Mouse (Mus musculus) bone marrow macrophage, adult 2 months (primary cell): ENCODE results near the gene Txnip.

ENCODE experiments used
- CTCF ChIP-seq: IDR thresholded peaks from 2 replicates; pipeline ENCODE4 v1.5.1; 2012; ENCODE audit warnings: low read depth, mild to moderate bottlenecking, low read length, moderate library complexity
- POLR2A ChIP-seq: IDR thresholded peaks from 2 replicates; pipeline ENCODE4 v1.6.1; 2012; ENCODE audit warnings: mild to moderate bottlenecking, low read depth, low read length, borderline replicate concordance

DNA sequence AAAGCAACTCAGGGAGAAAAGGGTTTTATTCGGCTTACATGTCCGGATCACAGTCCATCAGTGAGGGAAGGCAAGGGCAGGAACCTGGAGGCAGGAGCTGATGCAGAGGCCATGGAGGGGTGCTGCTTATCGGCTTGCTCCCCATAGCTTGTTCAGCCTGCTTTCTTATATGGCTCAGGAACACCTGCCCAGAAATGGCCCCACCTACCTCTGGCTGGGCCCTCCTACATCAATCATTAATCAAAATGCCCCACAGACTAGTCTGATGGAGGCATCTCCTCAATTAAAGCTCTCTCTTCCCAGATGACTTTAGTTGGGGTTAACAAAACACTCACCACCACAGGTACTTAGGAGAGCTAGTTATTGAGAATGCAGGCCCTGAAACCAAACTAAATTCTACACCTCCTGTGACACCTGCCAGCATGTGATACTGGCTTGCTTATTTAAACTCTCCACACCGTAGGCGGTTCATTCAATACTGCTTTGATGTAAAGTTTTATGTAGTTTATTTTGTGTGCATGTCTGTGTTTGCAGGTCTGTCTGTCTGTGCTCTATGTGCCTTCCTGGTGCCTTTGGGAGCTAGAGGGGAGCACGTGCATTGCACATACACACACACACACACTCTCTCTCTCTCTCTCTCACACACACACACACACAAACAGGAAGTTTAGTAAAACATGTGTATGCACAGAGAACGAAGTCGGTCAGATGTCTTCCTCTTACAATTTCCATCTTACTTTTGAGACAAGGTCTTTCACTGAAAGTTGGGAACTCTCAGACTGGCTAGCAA is 9.1 kb downstream of the Txnip start:
- TF ChIP-seq POLR2A (no peak), CTCF (no peak)
